Mouse (Mus musculus) CH12F3 (cell line): Measurements from ENCODE around the gene Lrguk.

Experiments
- in situ Hi-C: fragments of 300-500 bp; cut with MboI; formaldehyde crosslinking; loops from 2 replicates; pipeline ENCODE4 v1.14.3; 2020; ENCODE audit warnings: low sequenced_read_pairs

The Lrguk gene

DNA sequence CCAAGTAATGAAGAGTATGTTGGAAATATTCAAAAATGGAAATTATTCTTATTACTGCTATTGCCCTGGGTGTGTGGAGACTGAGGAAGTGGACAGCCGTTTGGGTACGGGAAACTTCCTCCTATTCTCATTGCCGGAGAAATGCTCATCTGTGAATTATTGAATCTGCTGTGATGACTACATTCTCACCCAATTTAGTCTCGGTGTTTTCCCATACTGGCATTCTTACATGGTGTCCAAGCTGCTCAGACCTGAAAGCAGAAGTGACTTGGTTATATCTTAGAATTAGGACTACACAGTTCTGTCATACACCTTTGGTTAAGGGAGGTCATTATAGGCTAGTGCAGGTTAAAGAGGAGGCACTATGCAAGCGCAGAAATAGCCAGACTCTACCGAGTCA, 30.5 kb downstream of the Lrguk start:
- in situ Hi-C loops = no loop called here

DNA sequence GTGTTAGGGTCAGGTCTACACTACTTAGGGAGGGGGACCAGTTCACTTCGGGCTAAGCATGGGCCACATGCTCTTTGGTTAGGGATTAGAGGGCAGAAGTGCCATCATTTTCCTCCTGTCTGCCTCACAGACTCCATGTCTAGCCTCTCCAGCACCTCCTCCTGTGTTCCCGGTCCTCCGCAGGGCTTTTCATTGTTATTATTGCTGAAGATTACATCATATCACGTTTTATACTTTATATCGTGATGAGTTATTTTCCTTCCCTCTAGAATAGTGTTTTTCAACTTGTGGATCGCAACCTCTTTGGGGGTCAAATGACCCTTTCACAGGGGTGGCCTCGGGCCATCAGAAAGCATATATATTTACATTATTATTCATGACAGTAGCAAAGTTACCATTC, 37.5 kb downstream of the Lrguk start:
- in situ Hi-C loops = no loop called here

- in situ Hi-C loops = no loop called here
Measured at GRCm38 (mm10) chr6:34067271-34067670, 38.0 kb downstream of the Lrguk start.

DNA sequence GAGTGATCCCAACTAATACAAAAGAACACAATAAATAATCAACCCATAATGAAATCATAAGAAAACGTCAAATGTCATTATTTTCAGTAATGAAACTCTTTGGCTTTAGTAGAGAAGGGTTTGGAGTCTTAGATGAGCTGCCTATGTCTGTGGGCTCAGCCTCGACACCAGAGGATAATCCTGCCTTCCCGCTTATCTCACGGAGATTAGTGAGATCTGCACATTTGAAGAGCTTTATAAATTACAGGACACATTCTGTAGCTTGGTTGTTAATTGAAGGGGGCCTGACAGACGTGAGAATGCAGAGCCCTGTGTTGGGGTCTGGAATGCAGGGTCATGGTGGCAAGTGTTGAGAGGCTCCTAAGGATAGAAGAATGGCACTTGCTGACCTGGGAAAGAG, 42.7 kb downstream of the Lrguk start:
- in situ Hi-C loops = no loop called here

- in situ Hi-C loops = no loop called here
Measured at GRCm38 (mm10) chr6:34073931-34074442, 44.7 kb downstream of the Lrguk start.

GRCm38 (mm10) chr6:34075520-34075919, 46.3 kb downstream of the Lrguk start:
- in situ Hi-C loops = no loop called here

DNA sequence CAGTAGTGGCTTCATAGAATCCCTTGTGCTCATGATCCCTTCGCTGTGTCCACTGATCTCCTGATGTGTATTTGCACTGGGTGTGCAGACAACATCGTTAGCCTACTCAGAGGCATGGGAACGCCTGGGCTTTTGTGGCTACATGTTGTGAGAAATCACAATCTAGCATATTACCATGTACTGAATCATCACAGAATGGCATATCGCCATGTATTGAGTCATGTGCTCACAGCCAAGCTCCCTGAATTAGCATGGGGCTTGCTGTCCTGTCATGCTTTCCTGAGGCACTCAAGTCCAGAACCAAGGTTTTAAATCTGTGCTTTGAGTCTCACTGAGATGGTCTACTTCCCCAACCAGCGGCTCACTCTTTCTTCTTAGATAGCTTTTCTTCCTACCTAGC, 54.2 kb downstream of the Lrguk start:
- in situ Hi-C loops = no loop called here

GRCm38 (mm10) chr6:34087701-34088100, 58.5 kb downstream of the Lrguk start:
- in situ Hi-C loops = no loop called here

- in situ Hi-C loops = no loop called here
Measured at GRCm38 (mm10) chr6:34088986-34089385, 59.7 kb downstream of the Lrguk start.

DNA sequence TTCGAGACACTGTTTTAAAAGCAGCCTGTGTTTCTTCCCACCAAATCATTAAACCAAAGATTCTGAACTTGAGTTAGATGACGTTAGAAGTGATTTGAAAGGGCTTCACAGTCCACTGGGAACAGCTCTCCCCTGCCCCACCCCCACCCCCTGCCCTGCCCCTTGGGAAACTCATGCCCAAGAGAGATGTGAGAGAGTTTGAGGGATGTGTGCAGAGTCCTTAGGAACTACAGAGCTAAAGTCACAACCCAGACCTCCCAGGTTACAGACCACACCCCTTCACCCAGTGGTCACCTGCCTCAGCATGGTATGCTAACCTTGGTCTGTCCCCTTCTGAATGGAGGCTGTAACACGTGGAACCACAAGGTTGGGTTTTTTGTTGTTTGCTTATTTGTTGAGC, 62.3 kb downstream of the Lrguk start:
- in situ Hi-C loops = no loop called here

GRCm38 (mm10) chr6:34096274-34096673, 67.0 kb downstream of the Lrguk start:
- in situ Hi-C loops = no loop called here

- in situ Hi-C loops = no loop called here
Measured at GRCm38 (mm10) chr6:34096905-34097304, 67.7 kb downstream of the Lrguk start.

DNA sequence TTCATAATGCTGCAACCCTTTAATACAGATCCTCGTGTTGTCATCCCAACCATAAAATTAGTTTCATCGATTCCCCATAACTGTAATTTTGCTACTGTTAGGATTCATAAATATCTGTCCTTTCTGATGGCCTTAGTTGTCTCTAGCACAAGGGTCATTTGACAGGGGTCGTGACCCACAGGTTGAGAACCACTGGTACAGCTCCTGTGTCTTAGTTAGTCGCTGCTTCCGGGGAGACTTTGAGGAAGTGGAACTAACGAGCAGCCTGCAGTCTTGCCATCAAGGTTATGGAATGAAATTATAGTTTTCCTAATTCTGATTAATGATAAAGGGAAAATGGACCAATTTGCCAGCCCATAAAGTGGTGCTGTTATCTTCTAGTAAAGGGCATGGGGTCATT, 70.5 kb downstream of the Lrguk start:
- in situ Hi-C loops = no loop called here

DNA sequence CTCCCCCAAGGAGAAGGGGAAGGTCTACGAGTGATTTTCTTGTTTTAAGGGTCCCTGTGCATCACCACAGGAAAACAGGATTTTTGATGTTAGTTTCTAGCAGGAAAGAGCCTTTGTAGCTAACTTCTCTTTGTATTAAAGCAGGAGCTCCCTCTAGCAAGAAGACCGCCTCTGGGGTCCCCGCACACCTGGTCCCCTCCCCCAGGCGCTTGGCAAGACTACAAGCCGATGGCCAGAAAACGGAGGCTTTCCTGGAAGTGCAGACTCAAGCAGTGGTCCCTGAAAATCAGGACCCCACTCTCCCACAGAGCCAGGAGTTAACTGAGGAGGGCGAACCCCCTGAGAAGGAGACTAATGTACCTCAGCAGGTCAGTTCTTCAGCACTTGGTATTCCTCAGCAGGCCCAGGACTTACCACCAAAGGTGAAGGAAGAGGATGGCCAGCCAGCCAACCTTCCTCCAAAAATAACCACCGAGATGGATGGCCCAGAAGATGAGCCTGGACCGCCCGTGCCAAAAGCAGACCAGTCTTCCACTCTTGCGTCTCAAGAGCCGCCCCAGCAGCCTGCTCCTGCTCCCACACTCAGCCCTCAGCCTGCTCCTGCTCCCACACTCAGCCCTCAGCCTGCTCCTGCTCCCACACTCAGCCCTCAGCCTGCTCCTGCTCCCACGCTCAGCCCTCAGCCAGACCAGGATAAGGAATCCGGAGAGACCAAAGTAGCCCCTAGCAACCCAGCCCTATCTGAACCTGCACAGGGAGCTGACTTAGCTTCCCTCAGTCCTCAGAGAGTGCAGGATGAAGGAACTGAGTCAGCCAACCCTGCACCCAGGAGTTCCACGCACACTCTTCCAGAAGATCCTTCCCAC, 72.5 kb downstream of the Lrguk start:
- in situ Hi-C loops = no loop called here

DNA sequence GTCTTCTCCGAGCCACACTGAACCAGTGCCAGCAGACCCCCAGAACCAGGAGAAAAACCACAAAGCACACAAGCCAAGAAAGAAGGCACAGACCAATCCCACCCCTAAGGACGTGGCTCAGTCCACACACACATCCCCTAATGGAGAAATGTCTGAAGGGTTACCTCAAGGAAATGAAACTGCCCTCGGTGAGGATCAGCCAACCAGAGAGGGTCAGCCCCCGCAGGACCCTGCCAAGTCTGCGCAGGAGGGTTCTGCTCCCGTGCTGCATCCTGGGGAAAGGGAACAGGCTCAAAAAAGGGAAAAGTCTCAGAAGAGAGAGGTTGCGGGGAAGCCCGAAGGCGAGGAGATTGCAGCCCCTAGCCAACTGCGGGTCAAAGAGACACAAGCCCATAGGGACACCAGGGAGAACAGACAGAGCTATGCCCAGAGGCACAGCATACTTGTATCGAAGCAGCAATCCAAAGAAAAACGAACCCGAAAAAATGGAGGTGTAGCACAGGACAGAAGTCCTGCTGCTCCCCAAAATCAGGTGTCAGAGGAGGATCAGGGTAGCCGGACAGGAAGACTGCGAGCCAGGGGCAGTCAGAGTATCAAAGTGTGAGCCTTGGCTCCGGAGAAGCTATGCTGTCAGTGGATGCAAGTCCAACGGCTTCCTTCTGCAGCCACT, 74.1 kb downstream of the Lrguk start:
- in situ Hi-C loops = no loop called here

- in situ Hi-C loops = no loop called here
Measured at GRCm38 (mm10) chr6:34110571-34110970, 81.3 kb downstream of the Lrguk start.

- in situ Hi-C loops = no loop called here
Measured at GRCm38 (mm10) chr6:34111406-34111805, 82.2 kb downstream of the Lrguk start.

GRCm38 (mm10) chr6:34116838-34117478, 87.7 kb downstream of the Lrguk start:
- in situ Hi-C loops = no loop called here

- in situ Hi-C loops = no loop called here
Measured at GRCm38 (mm10) chr6:34124401-34124800, 95.2 kb downstream of the Lrguk start.

GRCm38 (mm10) chr6:34129261-34129660, 100.0 kb downstream of the Lrguk start:
- in situ Hi-C loops = no loop called here

GRCm38 (mm10) chr6:34132391-34132790, 103.1 kb downstream of the Lrguk start:
- in situ Hi-C loops = no loop called here

DNA sequence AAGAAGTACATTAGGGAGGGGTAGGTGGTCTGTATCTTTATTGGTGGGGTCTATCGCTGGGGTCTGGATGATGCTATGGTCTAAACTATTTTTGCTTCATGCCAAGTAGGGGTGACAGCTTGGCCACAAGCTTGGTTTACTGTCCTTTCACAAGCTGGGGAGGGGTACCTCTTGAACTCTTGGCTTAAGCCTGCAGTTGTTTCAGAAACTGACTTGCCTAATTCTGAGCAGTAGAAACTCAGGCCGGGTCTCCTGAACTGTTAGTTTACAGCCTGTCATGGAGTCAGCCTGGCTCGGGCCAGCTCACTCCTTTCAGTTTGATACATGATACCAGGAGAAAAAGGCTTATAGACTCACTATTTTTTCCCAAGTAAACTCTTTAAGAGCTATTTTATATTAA, 109.1 kb downstream of the Lrguk start:
- in situ Hi-C loops = no loop called here
